In genomic region chr6:148620034-148620433, GRCm38 (mm10) we compare ENCODE assay signal across 19 mouse cellular contexts.
A peak's percentile ranks its signal among the peaks of the same experiment; 100 is the strongest.
DNase-seq lines count a peak whose midpoint lies in the region; ATAC-seq and TF ChIP-seq lines count a peak whose summit lies in the region.
"Had no signal": no experiment of that assay in that cellular context is flagged by ENCODE, and none has a peak within 500 bp of the region (broad histone marks: within the 10 kb centered on the region; RNA-seq: fewer than 3 reads in every experiment).

No protein-coding gene starts in this region.

- H3K27me3 ChIP-seq in liver, embryonic 11.5 days (replicated peaks; ENCODE audit: control insufficient read depth, insufficient read depth, low read length): no peaks in the 10 kb centered on the region
- no peaks in the 10 kb centered on the region for H3K27me3 ChIP-seq in forebrain, embryonic 13.5 days
- H3K27me3 ChIP-seq: hindbrain, embryonic 15.5 days had no signal

- no peak overlapping the region for H3K4me3 ChIP-seq in liver, embryonic 11.5 days (ENCODE audit: low read depth, low read length)
- no peak overlapping the region for H3K4me3 ChIP-seq in forebrain, embryonic 13.5 days
- H3K4me3 ChIP-seq in gastrocnemius, adult 2 months: no peak overlapping the region
- H3K4me3 ChIP-seq: hindbrain, embryonic 15.5 days; midbrain, embryonic 10.5 days had no signal

- no peaks in the 10 kb centered on the region for H3K36me3 ChIP-seq in liver, embryonic 11.5 days (ENCODE audit: control insufficient read depth, insufficient read depth, low read length)
- no peaks in the 10 kb centered on the region for H3K36me3 ChIP-seq in forebrain, embryonic 13.5 days (ENCODE audit: poor library complexity, severe bottlenecking)
- H3K36me3 ChIP-seq: hindbrain, embryonic 15.5 days; midbrain, embryonic 10.5 days had no signal

- peak overlapping the region; percentile 50 for H3K4me2 ChIP-seq in liver, embryonic 11.5 days
- no peak overlapping the region for H3K4me2 ChIP-seq in forebrain, embryonic 13.5 days
- H3K4me2 ChIP-seq: hindbrain, embryonic 15.5 days had no signal

- WGBS in liver, embryonic 11.5 days: 21% methylated on average over 1 of the region's 1 CpGs
- 84% methylated on average over 1 of the region's 1 CpGs for WGBS in forebrain, embryonic 13.5 days

- intact Hi-C loops in heart, postnatal 36 days (cut with DNase I): no loop called here
- intact Hi-C loops in gastrocnemius, adult 2 months (cut with DNase I): no loop called here

- peak overlapping the region; percentile 40; the same call in 1 of the 2 replicates for H3K27ac ChIP-seq in liver, embryonic 11.5 days (ENCODE audit: low read depth, low read length)
- H3K27ac ChIP-seq in forebrain, embryonic 13.5 days: no peak overlapping the region
- no peak overlapping the region for H3K27ac ChIP-seq in gastrocnemius, adult 2 months
- H3K27ac ChIP-seq: hindbrain, embryonic 15.5 days; midbrain, embryonic 10.5 days had no signal

- DNase-seq in heart, adult 11 months: peak; percentile 88
- no peak for DNase-seq in heart, postnatal 36 days
- peak; percentile 73 for DNase-seq in c-Kit-positive CD71-positive TER-119-positive erythroid progenitor cells, embryonic 14.5 days (ENCODE audit: low spot score)
- no peak for DNase-seq in liver, embryonic 11.5 days (ENCODE audit: low spot score)
- DNase-seq in embryo, embryonic 10 days (ENCODE audit: low spot score): no peak
- no peak for DNase-seq in gastrocnemius, adult 2 months
- DNase-seq: adrenal gland, adult 8-10 months; cerebellum, adult 11-12 months; cerebellum, postnatal 14 days; gastrocnemius, postnatal 25 days; kidney, adult 2 months; kidney, postnatal 14 days; lung, adult 2 months; retina, postnatal 1 day had no signal

- no peak for TF ChIP-seq CTCF in gastrocnemius, adult 2 months (IDR thresholded peaks at IDR 0.05)

- no peaks in the 10 kb centered on the region for H3K9me3 ChIP-seq in liver, embryonic 11.5 days (ENCODE audit: control insufficient read depth, low read length)
- H3K9me3 ChIP-seq in forebrain, embryonic 13.5 days (replicated peaks): no peaks in the 10 kb centered on the region
- H3K9me3 ChIP-seq: hindbrain, embryonic 15.5 days; midbrain, embryonic 10.5 days had no signal

- no peak overlapping the region; the same call in 1 of the 2 replicates for H3K9ac ChIP-seq in liver, embryonic 11.5 days (ENCODE audit: low read depth, low read length)
- no peak overlapping the region for H3K9ac ChIP-seq in forebrain, embryonic 13.5 days
- H3K9ac ChIP-seq: hindbrain, embryonic 15.5 days had no signal

- ATAC-seq in liver, embryonic 11.5 days (replicated peaks; ENCODE audit: low FRiP score): peak; percentile 95
- peak; percentile 37; the same call in 1 of the 2 replicates for ATAC-seq in megakaryocyte, adult 5-6 weeks (ENCODE audit: poor library complexity, severe bottlenecking)
- ATAC-seq in forebrain, embryonic 13.5 days: no peak
- ATAC-seq: forebrain, embryonic 14.5 days had no signal

- peaks cover 21% of the 10 kb centered on the region for H3K4me1 ChIP-seq in liver, embryonic 11.5 days (replicated peaks; ENCODE audit: control insufficient read depth, insufficient read depth, low read length)
- H3K4me1 ChIP-seq in forebrain, embryonic 13.5 days: no peaks in the 10 kb centered on the region

Comparison
In these comparisons a context has a peak if more than half of its experiments do, and no peak if none do; other contexts are left out.
1. DNase-seq: peak in heart, adult 11 months (single experiment) and c-Kit-positive CD71-positive TER-119-positive erythroid progenitor cells, embryonic 14.5 days (single experiment); none in heart, postnatal 36 days (0 of 2), liver, embryonic 11.5 days (single experiment), embryo, embryonic 10 days (single experiment) and gastrocnemius, adult 2 months (single experiment).